Mouse (Mus musculus): ENCODE data around the gene Fzd2. TPM values are rescaled to one million over a fixed set of nuclear protein-coding genes. Genes with fewer than 3 reads are reported as not detected.

The Fzd2 gene
- polyA plus RNA-seq, 1 experiment from 2014 or later, result 27.9 TPM

DNA sequence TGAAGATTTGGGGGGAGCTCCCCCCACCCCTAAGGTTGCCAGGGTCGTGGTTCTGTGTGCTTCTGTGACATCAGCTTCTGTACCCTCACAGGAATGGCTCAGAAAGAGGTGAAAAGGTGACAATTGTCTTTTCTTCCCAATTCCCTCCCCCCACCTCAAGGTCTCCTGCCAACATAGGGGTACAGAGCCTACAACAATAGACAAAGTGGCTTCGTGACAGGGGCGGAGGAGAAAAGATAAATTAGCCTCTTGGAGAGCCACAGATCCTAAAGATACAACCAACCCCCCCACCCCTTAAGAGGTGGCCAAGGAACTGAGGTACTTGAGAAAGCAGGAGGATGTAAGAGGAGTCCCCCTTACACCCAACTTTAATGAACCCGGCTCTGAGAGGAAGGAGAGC is 4.5 kb downstream of the Fzd2 start:
- no peak for DNase-seq (ENCODE audit: low spot score)
- peaks cover 75% of the 10 kb centered on the region for H3K4me1 ChIP-seq
- peak overlapping the region; percentile 39 for H3K27ac ChIP-seq (replicated peaks)

DNA sequence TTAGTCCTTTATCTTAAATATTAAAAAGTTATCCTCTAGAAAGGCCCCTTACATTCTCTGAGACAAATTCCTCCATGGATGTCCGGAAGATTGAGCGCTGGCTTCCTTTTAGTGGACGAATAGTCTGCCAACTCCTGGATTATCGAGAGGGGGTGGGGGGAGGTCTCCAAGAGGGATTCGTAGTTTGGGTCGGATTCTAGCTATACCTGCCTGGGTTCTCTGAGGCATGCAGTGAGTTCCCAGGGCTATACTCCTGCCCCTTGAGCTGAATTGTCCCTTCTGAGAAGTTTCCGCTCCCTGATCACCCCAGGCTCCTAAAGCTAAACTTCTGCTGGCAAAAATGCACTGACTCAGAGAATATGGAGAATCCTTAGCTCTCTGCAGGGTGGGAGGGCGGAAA is 5.3 kb downstream of the Fzd2 start:
- peak overlapping the region; percentile 75; the same call in 1 of the 2 replicates for H3K4me3 ChIP-seq
- DNase-seq (ENCODE audit: low spot score), result no peak

More for the DNA sequence above, 4.5 kb downstream of the Fzd2 start:
- peak overlapping the region; percentile 75 for H3K4me3 ChIP-seq
- no peaks in the 10 kb centered on the region for H3K9me3 ChIP-seq (replicated peaks)
- WGBS, result 7% methylated on average over 4 of the region's 4 CpGs
- peaks cover 5% of the 10 kb centered on the region; the same call in 1 of the 2 replicates for H3K36me3 ChIP-seq
- peaks cover 75% of the 10 kb centered on the region for H3K27me3 ChIP-seq (ENCODE audit: low read depth, poor library complexity, severe bottlenecking)

DNA sequence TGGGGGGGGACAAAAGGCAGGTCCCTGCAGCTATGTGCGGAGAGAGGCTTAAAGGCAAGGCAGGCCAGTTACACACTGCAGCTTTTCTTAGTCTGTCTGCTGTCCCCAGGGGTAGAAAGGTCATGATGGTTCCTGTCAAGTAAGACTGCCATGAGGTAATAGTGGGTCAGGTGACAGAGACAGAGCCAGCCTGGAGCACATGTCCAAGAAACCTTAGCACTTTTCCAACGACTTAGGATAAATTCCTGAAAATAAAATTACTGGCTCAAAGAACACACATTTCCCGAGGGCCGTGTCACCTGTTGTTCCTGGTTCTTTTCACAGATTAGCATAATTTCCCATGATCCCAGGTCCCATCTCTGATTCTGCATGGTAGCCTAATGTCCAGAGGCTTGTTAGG is 6.1 kb downstream of the Fzd2 start:
- peak overlapping the region; percentile 79 for H3K27ac ChIP-seq (replicated peaks)
- peak overlapping the region; percentile 33; the same call in 1 of the 2 replicates for H3K4me3 ChIP-seq
- peaks cover 64% of the 10 kb centered on the region for H3K4me1 ChIP-seq
- H3K9me3 ChIP-seq (replicated peaks), result no peaks in the 10 kb centered on the region
- peaks cover 5% of the 10 kb centered on the region; the same call in 1 of the 2 replicates for H3K36me3 ChIP-seq
- DNase-seq (ENCODE audit: low spot score), result no peak
- H3K27me3 ChIP-seq (ENCODE audit: low read depth, poor library complexity, severe bottlenecking), result peaks cover 71% of the 10 kb centered on the region
- WGBS, result 30% methylated on average over 4 of the region's 4 CpGs

More for the DNA sequence above, 5.3 kb downstream of the Fzd2 start:
- H3K4me1 ChIP-seq, result peaks cover 72% of the 10 kb centered on the region
- peaks cover 78% of the 10 kb centered on the region for H3K27me3 ChIP-seq (ENCODE audit: low read depth, poor library complexity, severe bottlenecking)
- H3K36me3 ChIP-seq, result peaks cover 5% of the 10 kb centered on the region; the same call in 1 of the 2 replicates
- peak overlapping the region; percentile 52 for H3K27ac ChIP-seq (replicated peaks)
- H3K9me3 ChIP-seq (replicated peaks), result no peaks in the 10 kb centered on the region
- 46% methylated on average over 8 of the region's 8 CpGs for WGBS

DNA sequence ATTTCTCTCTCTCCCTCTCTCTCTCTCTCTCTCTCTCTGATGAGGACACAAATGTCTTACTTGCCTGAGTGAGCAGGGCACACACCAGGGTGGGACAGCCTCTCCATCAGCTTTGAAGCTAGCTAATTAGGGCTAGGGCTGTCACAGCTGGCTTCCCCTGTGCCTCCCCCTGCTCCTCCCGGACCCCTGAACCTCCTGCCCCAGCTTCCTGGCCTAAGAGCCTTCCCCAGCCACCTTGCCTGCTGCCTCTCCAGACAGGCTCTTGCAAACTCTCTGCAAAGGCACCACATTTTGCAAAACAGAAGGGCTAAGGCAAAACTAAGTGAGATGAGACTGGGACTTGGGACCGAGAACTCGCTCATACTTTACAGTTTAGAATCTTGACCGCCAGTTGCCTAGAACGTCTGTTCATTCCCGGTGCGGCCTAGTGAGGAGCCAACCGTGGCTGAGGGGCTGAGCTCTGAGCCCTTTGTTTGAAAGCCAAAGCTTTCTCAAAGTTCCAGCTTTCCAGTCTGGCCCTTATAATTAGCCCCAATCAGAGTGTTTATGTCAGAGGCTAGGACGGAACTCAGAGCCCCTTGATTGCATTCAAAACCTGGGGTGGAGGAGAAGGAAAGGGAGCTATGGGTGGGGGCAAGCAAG is 6.6 kb downstream of the Fzd2 start:
- H3K27me3 ChIP-seq (ENCODE audit: low read depth, poor library complexity, severe bottlenecking), result peaks cover 65% of the 10 kb centered on the region
- peak overlapping the region; percentile 79 for H3K27ac ChIP-seq (replicated peaks)
- WGBS, result 8% methylated on average over 9 of the region's 9 CpGs
- H3K4me1 ChIP-seq, result peaks cover 59% of the 10 kb centered on the region
- no peaks in the 10 kb centered on the region for H3K9me3 ChIP-seq (replicated peaks)
- peak overlapping the region; percentile 33 for H3K4me3 ChIP-seq
- peaks cover 5% of the 10 kb centered on the region; the same call in 1 of the 2 replicates for H3K36me3 ChIP-seq
- no peak for DNase-seq (ENCODE audit: low spot score)

DNA sequence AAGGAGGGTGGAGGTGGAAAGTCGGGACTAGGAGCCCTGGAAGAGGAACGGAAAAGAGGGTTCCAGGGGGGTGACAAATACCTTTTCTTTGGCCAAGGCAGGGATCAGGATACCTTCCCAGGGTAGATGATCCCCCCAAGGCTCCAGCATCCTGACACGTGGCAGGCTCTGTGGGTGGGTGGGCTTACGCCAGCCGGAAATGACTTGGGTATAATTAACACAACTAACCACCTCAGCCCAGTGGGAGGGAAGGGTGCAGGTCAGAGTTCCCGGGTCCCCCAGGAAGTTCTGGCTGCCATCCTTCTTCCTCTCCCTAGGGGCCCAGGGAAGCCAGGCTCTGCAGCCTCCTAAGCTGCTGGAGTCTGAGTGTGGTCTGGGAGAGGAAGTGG is 7.1 kb downstream of the Fzd2 start:
- Histone ChIP-seq H3K9me3 (replicated peaks) (no peaks in the 10 kb centered on the region), H3K27me3 (ENCODE audit: low read depth, poor library complexity, severe bottlenecking) (peaks cover 60% of the 10 kb centered on the region), H3K4me3 (peak overlapping the region; percentile 33; the same call in 1 of the 2 replicates), H3K36me3 (peaks cover 5% of the 10 kb centered on the region; the same call in 1 of the 2 replicates), H3K27ac (replicated peaks) (peak overlapping the region; percentile 79), H3K4me1 (peaks cover 54% of the 10 kb centered on the region)
- 9% methylated on average over 6 of the region's 6 CpGs for WGBS
- no peak for DNase-seq (ENCODE audit: low spot score)

DNA sequence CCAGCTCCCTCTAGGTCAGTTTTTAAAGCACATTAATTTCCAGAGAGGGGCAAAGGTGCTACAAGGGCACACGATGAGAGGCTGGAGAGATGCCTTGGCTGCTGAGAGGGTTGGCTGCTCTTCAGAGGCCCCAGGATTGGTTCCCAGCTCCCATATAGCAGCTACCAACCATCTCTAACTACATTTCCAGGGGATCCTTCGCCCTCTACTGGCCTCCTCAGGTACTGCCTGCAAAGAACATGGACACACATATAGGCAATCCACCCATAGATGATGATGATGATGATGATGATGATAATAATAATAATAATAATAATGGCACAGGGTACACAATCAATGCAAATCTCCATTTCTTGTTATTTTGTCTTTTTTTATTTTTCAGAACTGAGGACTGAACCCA is 15.3 kb downstream of the Fzd2 start:
- DNase-seq (ENCODE audit: low spot score), result no peak
- 70% methylated on average over 2 of the region's 2 CpGs for WGBS
- Histone ChIP-seq H3K9me3 (replicated peaks) (peaks cover 6% of the 10 kb centered on the region), H3K4me1 (peaks cover 12% of the 10 kb centered on the region), H3K27me3 (ENCODE audit: low read depth, poor library complexity, severe bottlenecking) (no peaks in the 10 kb centered on the region), H3K27ac (replicated peaks) (no peak overlapping the region), H3K4me3 (no peak overlapping the region), H3K36me3 (no peaks in the 10 kb centered on the region)

DNA sequence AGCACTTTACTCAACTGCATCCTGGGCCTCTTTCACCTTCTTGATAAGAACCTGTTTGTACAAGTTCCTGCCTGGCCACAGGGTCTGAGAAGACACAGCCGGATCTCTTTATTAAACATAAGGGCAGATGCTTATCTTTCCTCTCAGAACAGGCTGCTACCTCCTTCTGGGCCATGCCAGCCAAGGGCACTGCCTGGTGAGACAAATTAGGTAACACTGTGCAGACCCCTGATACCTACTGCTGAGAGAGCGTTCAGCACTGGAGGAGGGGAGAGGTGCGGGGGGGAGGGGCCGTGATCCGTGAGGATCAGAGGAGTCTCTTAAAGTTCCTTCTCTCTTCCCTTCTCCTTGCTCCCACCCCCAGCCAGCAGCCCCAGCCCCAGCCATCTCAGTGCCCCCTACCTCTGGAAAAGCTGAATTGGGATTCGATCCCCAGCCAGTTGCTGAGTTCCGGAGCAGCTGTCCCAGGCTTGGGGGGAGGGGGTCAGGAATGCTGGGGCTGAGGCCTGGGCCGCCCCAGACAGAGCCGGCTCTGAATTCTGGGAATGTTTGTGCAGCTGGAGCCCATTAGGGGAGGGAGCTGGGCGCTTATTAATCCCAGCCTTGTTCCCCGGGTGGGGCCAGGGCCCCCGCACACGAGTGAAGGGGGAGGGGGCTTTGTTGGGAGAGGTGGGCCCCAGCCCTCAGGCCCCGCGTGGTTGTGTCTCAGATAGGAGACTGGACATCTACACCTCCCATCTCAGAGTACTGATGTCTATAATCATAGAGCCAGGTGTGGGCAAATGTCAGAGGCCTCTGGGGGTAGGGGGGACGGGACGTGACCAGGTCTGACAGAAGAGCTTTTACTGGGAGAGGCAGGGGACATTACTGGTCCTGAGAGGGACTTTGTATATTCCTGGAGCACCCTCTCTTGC is 19.9 kb downstream of the Fzd2 start:
- peaks cover 5% of the 10 kb centered on the region for H3K9me3 ChIP-seq (replicated peaks)
- peaks cover 44% of the 10 kb centered on the region for H3K4me1 ChIP-seq
- WGBS, result 7% methylated on average over 17 of the region's 17 CpGs
- peaks cover 21% of the 10 kb centered on the region; the same call in 1 of the 2 replicates for H3K27me3 ChIP-seq (ENCODE audit: low read depth, poor library complexity, severe bottlenecking)
- peak overlapping the region; percentile 86 for H3K27ac ChIP-seq (replicated peaks)
- peak overlapping the region; percentile 37 for H3K4me3 ChIP-seq
- no peaks in the 10 kb centered on the region for H3K36me3 ChIP-seq
- DNase-seq (ENCODE audit: low spot score), result peak; percentile 76

DNA sequence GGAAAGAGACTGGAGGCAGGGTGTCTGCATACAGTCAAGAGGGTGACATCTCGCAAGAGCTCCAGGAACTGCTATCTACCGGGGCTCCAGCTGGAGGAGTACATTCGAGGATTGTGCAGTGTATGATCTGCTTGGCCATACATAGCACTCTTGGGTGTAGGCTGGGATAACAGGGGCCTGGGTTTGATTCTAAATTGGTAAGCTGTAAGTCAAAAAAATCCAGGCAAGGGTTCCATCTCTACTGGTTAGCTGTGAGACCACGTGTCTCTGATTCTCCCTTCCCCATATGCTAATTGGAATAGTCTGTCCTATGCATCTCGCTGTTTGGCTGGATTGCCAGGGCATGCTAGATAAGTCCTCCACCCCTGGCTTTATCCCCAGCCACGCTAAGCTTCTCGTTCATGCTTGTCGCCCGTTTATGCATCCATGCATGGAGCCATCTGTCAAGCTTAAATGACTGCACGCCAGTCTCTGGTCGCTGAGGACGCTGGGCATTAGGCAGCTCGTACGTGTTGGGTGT is 20.8 kb downstream of the Fzd2 start:
- Histone ChIP-seq H3K4me1 (peaks cover 48% of the 10 kb centered on the region), H3K4me3 (0 out of 2 replicates have a peak overlapping the region, but pooled peaks have one; percentile 5), H3K9me3 (replicated peaks) (no peaks in the 10 kb centered on the region), H3K27ac (replicated peaks) (peak overlapping the region; percentile 86), H3K36me3 (no peaks in the 10 kb centered on the region), H3K27me3 (ENCODE audit: low read depth, poor library complexity, severe bottlenecking) (peaks cover 21% of the 10 kb centered on the region; the same call in 1 of the 2 replicates)
- 42% methylated on average over 14 of the region's 14 CpGs for WGBS
- DNase-seq (ENCODE audit: low spot score), result peak; percentile 52

DNA sequence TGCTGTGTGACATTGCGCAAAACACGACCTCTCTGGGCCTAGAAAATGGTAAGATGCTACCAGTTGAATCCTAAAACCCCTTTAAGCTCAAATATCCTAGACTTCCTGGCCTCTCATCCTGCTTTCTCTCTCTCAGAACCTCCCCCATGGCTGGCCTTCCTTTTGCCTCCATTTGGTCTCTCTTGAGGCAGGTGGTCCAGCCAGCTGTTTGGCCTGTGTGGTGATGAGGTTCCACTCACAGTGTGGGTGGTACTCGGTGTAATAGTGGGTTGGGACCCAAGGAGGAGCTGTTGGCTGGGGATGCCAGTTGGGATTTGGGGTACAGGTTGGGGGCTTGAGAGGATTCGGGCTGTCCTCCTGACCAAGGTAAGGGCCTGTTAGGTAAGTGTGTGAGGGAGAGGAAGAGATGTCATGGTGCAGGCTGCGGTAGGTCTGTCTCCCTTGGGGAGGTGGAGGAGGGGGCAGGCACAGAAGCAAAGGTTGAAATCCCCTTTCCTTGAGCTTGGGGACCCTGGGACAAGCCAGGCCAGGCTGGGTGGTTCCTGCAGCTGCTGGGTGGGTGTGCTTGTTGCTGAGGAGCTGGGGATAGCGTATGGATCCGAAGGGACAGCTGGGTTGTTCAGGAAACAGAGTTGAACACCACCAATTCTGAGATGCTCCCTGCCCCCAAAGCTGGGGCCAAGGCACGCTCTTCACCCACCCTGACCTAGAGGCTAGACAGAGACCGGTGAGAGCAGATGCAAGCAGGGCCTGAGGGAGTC is 23.2 kb downstream of the Fzd2 start:
- Histone ChIP-seq H3K9me3 (replicated peaks) (no peaks in the 10 kb centered on the region), H3K36me3 (no peaks in the 10 kb centered on the region), H3K4me3 (no peak overlapping the region), H3K27ac (replicated peaks) (0 out of 2 replicates have a peak overlapping the region, but pooled peaks have one; percentile 42), H3K27me3 (ENCODE audit: low read depth, poor library complexity, severe bottlenecking) (peaks cover 37% of the 10 kb centered on the region), H3K4me1 (peaks cover 71% of the 10 kb centered on the region)
- WGBS, result 87% methylated on average over 9 of the region's 9 CpGs
- no peak for DNase-seq (ENCODE audit: low spot score)

DNA sequence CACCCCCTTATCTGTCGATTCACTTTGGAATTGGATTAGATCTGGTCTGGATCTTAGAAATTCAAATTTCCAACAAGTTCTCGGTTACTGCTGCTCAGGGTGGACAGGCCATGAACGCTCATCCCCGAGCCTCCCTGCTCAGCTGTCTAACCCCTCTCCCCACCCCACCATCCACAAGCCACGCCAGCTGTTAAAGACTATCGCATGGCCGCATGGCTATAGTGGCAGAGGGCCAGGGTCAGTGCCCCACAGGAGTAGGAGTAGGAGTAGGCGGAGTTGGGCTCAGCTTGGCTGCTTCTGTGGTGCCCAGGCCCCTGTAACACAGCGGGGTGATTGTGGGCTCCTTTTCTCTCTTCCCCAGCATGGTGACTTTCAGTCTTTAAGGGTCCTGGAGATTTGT is 24.3 kb downstream of the Fzd2 start:
- no peak overlapping the region for H3K27ac ChIP-seq (replicated peaks)
- no peak overlapping the region for H3K4me3 ChIP-seq
- WGBS, result 46% methylated on average over 9 of the region's 9 CpGs
- no peaks in the 10 kb centered on the region for H3K9me3 ChIP-seq (replicated peaks)
- no peaks in the 10 kb centered on the region for H3K36me3 ChIP-seq
- H3K27me3 ChIP-seq (ENCODE audit: low read depth, poor library complexity, severe bottlenecking), result peaks cover 48% of the 10 kb centered on the region
- DNase-seq (ENCODE audit: low spot score), result no peak
- peaks cover 81% of the 10 kb centered on the region for H3K4me1 ChIP-seq

DNA sequence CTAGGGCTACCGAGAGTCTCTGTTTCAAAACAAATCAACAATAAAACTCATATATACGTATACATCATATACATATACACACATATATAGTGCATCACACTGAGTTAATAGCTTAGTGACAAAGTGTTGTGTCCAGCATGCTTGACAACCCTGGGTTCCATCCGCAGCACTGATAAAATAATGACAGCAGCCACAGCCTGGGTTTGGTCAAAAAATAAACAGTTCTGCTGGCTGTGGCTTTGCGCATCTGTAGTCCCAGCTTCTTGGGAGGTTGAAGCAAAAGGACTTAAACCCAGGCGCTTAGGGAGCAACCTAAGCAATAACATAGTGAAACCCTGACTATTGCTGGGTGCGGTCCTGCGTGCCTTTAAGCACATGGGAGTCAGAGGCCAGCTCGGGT is 25.2 kb downstream of the Fzd2 start:
- Histone ChIP-seq H3K27me3 (ENCODE audit: low read depth, poor library complexity, severe bottlenecking) (peaks cover 53% of the 10 kb centered on the region), H3K4me1 (peaks cover 75% of the 10 kb centered on the region), H3K36me3 (no peaks in the 10 kb centered on the region), H3K4me3 (no peak overlapping the region), H3K27ac (replicated peaks) (no peak overlapping the region), H3K9me3 (replicated peaks) (no peaks in the 10 kb centered on the region)
- 67% methylated on average over 8 of the region's 8 CpGs for WGBS
- DNase-seq (ENCODE audit: low spot score), result no peak

DNA sequence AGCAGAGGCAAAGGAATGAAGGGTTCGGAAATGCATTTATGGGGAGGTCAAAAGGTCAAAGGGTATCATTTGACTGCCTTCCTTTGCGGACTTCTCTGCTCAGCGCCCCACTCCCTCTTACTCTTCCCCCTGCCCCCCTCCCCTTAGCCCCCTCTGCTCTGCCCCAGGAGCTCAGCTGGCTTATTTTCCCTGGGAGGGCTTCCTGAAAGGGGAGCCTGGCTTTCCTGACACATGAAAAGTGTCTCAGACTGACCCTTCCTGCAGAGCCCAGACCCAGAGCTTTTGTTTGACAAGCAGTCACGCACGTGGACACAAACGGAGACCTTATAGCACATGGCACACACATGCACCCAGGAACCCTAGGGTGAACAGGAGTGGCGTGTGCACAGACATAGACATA is 26.5 kb downstream of the Fzd2 start:
- 9% methylated on average over 7 of the region's 7 CpGs for WGBS
- H3K27ac ChIP-seq (replicated peaks), result peak overlapping the region; percentile 65
- peaks cover 61% of the 10 kb centered on the region for H3K4me1 ChIP-seq
- peaks cover 46% of the 10 kb centered on the region for H3K27me3 ChIP-seq (ENCODE audit: low read depth, poor library complexity, severe bottlenecking)
- no peaks in the 10 kb centered on the region for H3K9me3 ChIP-seq (replicated peaks)
- no peaks in the 10 kb centered on the region for H3K36me3 ChIP-seq
- H3K4me3 ChIP-seq, result no peak overlapping the region
- no peak for DNase-seq (ENCODE audit: low spot score)

Data from midbrain, embryonic 10.5 days (tissue).